Mouse (Mus musculus): ENCODE data around the gene Alox5ap.

Gene Alox5ap

DNA sequence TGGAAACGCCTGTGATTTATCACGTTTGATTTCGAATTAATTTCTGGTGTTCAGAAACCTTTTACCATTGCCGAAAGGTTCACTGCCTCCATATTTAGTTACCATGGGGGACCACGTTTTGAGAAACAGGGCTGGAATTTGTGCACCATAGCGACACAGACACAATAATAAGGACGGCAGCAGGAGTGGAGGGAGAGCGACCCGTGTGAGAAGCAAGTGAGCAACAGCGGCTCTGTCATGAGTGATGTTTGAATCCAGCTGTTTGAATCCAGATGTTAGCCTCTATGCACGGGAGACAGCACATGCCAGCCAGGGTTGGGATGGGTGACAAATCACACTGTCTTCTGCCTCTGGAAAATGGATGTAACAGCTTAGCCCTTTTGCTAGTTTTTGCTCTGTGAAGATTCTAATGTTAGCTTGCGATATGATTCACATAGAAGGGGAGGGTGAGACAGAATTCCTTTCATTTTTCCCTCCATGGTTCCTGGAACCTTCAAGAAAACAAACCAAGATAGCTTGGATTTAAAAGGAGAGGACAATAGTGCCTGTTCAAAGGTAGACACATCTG lies 50.0 kb downstream of the Alox5ap start:
- no peak for DNase-seq (ENCODE audit: low read depth, low spot score)

- no peak for DNase-seq (ENCODE audit: low read depth, low spot score)
Observed at GRCm38 (mm10) chr5:149316926-149317325, 52.4 kb downstream of the Alox5ap start.

DNA sequence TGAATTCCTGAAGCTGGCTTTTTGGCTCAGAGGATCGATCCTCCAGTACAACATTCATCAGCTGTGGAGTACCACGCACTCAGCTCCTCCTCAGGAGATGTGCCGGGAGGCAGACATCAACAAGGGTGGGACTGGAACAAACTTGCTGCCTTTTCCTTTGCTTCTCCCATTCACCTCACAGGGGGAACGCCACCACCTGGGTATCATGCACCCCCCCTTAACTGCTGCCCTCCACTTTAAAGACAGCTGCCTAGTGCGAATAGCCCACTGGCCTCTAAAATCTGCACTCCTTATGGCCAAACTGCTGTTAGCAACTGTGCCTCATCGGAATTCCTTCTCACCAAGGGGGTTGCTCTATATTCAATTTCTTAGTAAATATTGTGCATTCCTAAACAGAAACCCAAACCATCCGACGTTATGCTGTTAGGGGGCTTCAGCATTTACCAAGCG lies 55.3 kb downstream of the Alox5ap start:
- no peak for DNase-seq (ENCODE audit: low read depth, low spot score)

DNA sequence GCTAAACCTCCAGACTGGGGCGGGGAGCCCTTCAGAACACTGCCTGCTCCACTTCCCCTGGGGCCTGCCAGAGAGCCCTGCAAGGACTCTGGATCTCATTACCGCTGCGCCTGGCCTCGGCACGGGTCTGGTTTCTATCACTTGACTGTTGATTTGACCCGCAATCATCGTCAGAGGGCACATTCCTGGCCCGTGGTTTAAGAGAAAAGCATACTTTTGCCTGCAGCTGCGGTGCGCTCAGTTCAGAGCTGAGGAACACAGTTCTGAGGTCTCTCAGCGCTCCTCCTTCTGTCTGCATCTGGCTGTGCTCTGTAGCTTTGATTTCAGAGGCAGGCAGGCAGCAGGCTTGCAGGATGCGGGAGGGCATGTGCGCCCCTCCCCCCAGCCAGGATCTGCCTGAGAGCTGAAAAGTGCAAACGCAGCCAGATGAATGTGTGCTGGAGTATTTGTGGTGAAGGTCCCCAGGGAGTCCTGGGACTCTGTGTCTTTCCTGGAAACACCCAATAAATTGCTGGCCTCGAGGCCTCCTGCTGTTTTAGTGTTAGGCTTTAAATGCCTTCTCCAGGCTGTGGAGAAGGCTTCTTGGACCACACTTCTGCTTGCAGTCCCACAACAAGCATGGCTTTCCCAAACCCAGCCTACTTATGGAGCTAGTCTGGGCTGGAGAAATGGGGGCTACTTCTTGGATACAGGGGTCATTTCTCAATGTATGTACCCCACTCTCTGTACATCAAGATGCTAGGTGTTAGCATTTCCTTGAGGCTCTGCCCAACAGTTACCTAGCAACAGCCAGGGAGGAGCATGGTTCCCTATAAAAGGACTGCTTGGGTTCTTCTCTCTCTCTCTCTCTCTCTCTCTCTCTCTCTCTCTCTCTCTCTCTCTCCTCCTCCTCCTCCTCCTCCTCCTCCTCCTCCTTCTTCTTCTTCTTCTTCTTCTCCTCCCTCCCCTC lies 56.2 kb downstream of the Alox5ap start:
- no peak for DNase-seq (ENCODE audit: low read depth, low spot score)

GRCm38 (mm10) chr5:149321909-149322841 lies 57.6 kb downstream of the Alox5ap start:
- DNase-seq (ENCODE audit: low read depth, low spot score), result no peak

GRCm38 (mm10) chr5:149322938-149323553 lies 58.5 kb downstream of the Alox5ap start:
- no peak for DNase-seq (ENCODE audit: low read depth, low spot score)

DNA sequence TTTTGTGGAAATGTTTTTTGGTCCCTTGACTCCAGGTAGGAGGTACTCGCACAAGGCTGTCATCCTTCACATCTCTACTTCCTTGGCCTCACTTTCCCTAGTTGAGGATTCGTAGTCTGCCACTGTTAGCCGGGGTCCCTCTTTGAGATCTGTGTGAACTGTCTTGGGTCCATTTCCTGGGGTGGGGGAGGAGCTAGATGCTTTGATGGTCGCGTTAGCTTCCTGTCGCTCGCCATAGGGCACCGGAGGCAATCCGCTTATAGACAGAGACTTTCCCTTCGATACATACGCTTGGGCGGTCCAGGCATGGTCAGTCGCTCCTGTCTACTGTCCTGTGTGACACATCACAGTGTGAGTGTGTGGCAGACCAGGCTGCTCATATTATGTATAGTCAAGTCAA lies 60.2 kb downstream of the Alox5ap start:
- no peak for DNase-seq (ENCODE audit: low read depth, low spot score)

DNA sequence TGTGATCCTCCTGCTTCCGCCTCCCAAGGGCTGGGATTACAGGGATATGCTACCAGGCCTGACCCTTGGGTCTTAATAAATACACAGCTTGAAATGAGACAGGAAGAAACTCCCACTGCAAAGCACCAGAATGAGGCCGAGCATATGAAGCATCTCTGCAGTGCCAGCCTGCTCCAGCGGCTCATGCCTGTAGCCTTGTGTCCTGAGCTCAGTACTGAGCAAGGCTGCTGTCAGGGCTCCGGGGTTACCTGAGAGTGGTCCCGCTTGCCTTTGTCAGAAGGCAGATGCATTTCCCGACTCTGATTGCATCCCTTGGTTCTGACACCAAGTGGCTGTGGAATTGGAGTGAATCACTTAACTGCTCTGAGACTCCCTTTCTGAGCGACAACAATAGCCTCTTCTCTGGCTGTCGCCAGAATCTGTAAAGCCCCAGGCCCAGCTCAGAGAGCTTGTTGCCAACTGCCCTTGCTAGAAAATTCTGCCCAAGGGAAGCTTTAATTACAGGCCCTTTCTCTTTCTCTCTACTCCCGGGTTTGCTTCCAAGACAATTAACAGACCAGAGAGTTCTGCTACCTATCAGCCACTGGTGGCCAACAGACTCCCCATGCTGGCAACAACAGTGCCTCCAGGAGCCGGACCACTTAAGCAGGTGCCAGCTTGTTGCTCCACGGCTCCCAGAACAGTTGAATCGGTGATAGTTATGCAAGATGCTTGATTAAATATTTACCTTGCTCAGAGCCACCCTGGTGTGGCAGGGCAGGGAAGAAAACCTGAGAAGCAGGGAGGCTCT lies 64.7 kb downstream of the Alox5ap start:
- DNase-seq (ENCODE audit: low read depth, low spot score), result no peak

DNA sequence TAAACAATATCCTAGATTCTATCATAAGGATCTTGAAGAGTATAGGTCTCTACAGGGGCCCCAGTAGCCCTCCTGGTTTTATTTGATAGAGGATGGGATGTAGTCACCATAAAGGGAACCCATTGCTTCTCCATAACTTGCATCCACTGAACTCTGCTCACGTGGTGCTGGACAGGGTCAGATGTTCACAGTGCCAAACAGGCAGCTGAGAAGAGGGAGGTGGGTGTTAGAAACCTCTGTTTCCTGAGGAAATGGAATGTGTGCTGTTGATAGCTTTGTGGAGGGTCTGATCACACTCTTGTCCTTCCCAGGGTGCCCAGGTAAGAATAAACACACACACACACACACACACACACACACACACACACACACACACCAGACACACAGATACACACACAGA lies 66.0 kb downstream of the Alox5ap start:
- DNase-seq (ENCODE audit: low read depth, low spot score), result no peak

DNA sequence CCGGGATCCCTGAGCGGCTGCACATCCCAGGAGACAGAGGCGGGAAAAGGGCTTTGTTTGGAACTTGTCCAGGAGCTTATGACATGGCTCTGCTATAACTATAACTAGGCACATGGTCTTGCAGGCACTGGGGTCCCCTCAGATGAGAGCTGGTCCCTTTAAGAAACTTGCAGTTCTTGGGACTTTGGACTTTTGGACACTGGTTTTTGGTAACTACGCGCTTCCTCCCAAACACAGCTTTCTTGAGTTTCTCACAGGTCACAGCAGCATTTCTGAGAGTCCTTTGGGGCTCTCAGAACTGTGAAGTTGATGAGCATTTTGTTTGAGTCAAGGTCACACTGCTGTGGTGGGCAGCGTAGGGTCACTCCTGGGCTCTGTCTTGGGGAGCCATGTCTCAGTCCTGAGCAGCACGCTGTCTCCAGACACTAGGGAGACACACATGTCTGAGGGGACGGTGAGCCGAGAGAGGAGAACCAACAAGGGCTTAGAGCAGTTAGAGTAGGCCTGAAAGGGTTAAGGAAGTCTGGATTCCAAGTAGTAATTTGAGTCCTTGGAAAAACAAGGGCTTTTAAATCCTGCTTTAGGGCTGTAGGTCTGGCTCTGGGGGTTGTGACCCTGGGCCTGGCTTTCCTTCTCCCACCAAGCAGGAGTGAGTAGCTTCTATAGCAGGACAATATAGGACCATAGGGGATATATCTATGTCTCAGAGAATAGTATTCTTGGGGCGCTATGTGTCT lies 67.0 kb downstream of the Alox5ap start:
- no peak for DNase-seq (ENCODE audit: low read depth, low spot score)

DNA sequence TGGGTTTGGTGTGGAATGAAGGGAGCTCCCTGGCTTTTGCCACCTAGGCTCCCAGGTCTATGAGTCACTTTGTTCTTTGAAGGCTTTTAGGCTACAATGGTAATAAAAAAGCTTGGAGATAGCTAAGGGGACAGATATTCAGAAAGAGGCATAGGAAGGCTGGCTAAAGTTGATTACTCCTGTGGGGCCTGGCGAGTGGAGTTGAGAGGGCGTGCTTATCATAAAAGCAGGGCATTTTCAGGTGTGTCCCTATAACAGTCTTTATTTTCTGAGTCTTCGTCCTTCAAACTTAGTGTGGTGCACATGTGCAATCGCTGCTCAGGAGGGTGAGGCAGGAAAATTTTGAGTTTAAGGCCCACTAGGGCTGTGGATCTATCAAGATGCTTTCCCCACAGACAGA lies 68.2 kb downstream of the Alox5ap start:
- no peak for DNase-seq (ENCODE audit: low read depth, low spot score)

DNA sequence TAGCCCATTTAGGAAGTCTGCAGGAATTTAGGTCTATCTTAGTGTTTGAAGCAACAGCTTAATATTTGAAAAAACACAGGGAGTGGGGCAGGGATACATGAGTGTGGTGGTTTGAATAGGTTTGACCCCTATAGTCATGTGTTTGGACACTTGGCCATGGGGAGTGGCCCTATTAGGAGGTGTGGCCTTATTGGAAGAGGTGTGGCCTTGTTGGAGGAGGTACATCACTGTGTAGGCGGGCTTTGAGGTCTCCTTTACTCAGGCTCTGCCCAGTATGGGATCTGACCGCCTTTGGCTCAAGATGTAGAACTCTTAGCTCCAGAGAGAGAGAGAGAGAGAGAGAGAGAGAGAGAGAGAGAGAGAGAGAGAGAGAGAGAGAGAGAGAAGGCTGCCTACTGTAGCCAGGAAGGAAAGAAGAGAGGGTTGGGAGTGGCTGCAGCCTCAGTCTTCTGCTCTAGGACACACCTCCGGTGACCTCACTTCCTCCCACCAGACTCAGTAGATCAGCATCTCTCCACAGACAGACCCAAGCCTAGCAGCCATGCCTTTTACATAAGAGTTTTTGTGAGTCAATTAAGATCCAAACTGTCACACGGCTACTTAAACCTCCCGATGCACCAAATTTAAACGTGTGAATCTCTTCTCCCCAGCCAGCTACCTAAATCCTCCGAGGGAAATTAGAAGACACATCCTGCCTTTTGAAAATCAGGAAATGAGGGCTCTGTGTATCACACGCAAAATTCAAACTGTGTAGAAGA lies 69.6 kb downstream of the Alox5ap start:
- no peak for DNase-seq (ENCODE audit: low read depth, low spot score)

- DNase-seq (ENCODE audit: low read depth, low spot score), result no peak
Observed at GRCm38 (mm10) chr5:149335009-149335408, 70.4 kb downstream of the Alox5ap start.

DNA sequence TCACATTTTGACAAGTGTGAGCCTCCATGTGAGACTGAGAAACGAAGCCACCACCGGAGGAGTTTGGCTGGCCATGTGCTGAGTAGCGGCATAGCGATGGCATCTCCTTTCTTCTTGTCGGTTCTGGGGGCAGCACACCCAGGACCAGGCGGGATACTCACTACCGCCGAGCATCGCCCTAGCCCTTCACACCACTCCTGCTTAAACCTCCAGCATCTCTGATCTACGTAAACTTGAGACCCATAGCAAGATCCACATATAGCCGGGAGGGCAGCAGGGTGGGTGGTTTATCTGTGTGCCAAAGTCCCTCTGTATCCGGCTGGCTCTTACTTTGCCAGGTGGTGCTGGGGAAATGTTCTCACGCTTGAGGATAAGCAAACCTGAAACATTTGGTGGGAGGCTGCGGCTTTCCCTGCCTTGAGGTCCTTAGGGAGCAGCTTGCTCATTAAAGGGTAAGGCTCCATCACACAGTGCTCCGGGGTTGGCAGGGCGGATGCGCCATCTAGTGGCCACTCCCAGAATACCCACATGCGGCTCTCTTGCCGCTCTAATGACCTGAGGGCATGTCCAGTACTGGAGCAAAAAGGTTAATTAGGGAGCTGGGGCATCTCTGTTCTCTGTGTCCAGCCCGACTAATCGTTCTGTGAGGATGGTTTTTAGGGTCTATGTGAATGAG lies 71.1 kb downstream of the Alox5ap start:
- no peak for DNase-seq (ENCODE audit: low read depth, low spot score)

- no peak for DNase-seq (ENCODE audit: low read depth, low spot score)
Observed at GRCm38 (mm10) chr5:149337148-149337547, 72.6 kb downstream of the Alox5ap start.

Measured in WW6 (cell line).